Mouse (Mus musculus) cerebellum, adult 11 months (tissue): ENCODE measurements around the gene E430018J23Rik.
"Not testable (repeated sequence)": the region's sequence is repeated elsewhere in the genome, so short reads cannot be mapped to it uniquely, and the experiment has no call there.

Experiments
- DNase-seq: peaks from one replicate; pipeline ENCODE4 v3.0.0; 2022

E430018J23Rik gene

DNA sequence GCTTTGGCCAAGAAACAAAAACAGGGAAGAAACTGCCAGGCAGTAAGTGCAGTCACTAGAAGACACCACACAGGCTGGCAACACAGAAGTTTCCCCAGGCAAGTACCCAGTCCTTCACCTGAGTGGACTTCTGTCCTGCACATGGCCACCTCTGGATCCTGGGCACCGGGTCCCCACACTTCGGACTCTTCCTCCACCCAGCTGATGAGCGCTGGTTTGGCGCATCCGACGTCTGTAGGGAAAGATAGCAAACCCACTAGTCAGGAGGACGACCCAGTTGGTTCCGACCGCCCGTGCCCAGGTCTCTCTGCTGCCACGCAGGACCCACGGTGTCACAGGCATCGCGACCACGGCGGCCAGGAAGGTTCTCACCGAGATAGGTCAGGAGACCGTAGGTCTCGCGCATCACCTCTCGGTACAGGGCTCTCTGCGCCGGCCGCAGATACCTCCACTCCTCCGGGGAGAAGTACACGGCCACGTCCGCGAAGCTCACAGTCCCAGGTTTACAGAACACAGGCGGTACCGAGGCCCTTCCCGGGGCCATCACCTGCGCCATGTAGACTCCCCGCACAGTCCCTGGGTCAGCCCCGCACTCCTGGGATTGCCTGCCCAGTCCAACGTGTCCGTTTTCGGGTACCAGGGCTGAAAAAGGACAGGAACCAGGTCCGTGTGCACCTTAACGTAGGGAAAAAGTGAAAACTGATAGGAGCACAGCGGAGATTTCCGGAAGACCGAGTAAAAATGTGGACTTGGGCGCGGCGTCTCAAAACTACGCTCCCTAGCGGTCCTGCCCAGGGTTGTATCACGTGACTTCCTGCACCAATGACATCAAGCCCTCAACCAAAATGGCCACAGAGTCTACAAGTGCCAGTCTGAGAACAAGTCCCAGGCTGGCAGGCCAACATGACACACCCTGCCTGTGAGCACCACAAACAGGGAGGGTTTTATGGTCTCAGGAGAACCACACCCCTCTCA is 17.9 kb downstream of the E430018J23Rik start, which contains the start of gene Zfp747:
Zfp747 (minus strand) TSS at position 780 of the 975 bp plus-strand sequence.
- DNase-seq, result peak; percentile 93

DNA sequence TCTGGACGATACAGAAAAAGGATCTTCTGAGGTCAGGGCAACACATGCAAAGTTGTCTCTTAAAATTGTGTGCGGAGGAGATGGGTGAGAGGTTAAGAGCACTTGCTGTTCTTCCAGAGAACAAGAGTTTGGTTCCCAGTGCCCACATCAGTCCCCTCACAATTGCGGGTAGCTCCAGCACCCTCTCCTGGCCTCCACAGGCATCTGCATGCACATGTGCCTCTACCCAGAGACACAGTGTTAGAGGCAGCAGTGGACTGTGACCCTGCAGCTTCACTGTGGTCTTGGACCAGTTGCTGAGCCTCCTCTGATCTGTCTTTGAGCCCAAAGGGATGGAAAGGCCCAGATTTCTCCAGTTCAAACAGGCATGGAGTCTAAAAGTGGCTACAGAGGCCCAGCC is 21.6 kb downstream of the E430018J23Rik start:
- DNase-seq, result not testable (repeated sequence)

DNA sequence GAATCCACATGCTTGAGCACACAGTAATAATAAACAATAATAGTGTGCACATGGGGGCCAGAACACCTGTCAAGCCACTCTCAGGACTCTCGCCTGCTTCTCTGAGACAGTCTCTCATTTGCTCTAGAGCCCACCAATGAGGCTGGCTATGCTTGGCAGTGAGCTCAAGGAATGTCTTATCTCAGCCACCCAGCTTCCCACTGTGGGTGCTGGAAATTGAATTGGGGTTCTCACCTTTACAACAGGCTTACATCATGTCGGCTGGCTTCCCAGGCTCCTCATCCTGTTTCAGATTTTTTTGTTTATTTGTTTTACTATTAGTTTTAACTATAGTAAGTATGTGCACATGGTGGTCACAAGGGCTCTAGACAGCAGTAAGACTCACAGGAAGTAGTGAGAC is 22.2 kb downstream of the E430018J23Rik start:
- DNase-seq, result no peak

DNA sequence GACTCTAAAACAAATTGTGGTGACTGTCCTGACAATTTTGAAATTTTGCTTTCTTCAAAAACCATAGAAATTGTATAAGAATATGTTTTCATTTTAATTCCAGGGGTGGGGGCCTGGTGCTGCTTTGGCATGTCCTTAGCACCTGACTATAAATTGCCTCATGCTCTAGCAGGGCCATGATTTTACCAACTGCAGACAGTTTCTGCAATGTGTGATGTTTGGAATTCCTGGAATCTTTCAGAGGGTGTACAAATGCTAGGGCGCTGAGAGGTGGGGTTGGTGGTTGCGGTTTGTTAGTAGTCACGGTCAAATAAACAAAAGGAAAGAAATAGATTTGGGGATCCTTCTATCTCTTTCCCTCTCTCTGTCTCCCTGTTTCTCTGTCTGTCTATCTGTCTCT is 27.2 kb downstream of the E430018J23Rik start:
- DNase-seq, result no peak

DNA sequence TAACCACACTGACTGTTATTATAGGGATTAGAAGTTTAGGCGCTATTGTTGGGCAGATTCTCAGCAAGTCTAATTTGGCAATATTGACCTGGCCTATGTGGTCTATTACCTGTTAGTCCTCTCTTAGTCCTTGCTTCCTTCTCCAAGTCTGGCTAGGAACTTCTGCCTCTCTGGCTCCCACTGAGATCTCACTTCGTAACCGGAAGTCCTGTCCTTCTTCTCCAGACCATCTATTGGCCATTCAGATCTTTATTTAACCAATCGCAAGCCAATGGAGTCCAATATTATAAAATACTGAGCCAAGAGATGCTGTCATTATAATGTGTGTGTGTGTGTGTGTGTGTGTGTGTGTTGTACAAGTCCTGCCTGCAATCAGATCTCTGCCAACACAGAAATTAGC is 29.3 kb downstream of the E430018J23Rik start:
- peak; percentile 42 for DNase-seq

DNA sequence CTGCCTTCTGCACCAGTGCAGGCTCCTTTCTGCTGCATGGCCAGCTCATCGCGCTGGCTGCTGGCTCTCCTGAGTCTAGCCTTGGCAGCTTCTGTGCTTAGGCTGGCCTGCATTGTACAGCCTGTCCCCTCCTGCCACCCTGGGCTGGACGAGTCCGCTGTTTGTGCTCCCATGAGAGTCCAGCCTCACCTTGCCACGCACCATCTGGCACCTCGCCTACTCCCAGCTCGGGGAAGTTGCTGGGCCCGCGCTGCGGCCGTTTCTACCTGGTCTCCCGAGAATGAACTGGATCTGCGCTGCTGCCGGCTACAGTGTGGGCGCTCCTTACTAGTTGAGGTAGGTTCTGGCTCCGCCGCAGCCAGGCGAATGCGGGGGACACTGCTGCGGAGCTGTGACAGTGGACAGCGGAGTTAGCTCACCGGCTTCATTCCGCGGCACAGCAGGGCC is 29.9 kb downstream of the E430018J23Rik start:
- peak; percentile 64 for DNase-seq

DNA sequence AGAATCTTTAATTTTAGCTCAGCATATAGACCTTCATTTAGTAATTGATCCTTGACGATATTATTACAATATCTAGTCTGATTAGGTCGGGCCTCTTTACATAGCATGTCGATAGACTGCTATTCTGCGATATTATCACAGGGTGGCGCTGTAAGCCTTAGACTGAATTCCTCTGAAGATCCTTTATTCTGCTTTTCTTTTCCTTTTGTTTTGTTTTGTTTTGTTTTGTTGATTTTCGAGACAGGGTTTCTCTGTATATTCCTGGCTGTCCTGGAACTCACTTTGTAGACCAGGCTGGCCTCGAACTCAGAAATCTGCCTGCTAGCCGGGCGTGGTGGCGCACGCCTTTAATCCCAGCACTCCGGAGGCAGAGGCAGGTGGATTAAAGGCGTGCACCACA is 31.0 kb downstream of the E430018J23Rik start:
- DNase-seq, result not testable (repeated sequence)

DNA sequence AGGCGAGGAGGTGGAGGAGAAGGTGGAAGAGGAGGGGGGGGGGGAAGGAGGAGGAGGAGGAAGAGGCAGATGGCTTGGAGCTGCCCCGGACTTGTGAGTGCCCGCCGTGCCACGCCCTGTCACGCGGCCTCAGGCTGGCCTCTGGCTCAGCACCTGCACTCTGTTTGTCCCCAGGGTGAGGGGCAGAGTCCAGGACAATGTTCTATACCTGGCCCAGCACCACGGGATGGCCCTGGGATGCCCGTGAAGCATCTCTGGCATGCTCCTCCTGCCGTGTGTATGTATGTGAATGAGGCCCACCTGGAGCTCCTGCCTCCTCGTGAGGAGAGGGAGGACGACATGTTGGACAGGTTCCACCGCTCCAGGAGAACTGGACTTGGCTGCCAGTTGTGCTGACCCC is 32.0 kb downstream of the E430018J23Rik start:
- DNase-seq, result no peak

DNA sequence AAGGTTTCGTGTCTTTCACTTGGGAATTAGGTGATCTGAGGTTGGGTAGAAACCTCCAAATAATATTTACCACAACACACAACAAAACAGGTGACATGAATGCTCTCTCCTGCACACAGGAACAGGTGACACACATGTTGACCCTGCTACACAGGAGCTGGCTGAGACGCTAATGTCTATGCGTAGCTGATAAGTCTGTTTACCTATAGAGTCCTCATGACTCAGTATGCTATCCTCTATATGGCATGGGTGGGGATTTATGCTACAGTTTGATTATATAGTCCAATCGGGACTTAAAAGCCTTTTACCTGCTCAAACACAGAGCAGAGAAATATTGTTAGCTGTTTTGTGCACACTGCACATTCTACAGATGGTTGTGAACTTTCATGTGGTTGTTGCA is 33.2 kb downstream of the E430018J23Rik start:
- DNase-seq, result no peak

DNA sequence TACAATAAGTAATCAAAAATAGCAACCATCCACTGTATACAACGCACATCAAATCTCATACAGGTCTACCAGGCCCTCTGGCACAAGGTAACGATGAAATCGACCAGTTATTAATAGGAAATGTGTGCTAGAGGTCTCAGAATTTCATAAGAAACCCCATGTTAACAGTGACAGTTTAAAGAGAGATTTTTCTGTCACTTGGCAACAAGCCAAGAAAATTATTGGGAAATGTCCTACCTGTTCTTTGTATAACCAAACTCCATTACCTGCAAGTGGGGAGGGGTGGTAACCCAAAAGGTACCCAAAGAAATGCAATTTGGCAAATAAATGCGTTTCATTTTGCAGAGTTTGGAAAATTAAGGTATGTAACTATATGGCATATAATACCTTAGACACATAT is 35.0 kb downstream of the E430018J23Rik start:
- no peak for DNase-seq

DNA sequence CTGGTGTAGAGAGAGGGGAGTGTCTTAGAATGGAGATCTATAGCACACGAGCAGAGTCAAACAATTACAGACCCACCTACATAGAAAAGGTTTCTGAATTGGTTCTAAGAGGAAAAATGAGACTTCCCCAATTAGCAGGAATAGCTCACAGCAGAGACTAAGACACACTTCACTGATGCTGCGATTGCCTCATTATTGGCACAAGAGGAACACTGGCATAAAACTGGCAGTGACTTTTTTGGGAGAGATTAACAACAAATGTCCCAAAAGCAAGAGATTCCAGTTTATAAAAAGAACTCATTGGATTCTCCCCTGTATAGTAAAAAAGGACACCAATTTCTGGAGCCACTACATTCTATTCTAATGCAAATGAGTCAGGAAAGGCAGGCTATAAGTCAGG is 35.6 kb downstream of the E430018J23Rik start:
- DNase-seq, result no peak

DNA sequence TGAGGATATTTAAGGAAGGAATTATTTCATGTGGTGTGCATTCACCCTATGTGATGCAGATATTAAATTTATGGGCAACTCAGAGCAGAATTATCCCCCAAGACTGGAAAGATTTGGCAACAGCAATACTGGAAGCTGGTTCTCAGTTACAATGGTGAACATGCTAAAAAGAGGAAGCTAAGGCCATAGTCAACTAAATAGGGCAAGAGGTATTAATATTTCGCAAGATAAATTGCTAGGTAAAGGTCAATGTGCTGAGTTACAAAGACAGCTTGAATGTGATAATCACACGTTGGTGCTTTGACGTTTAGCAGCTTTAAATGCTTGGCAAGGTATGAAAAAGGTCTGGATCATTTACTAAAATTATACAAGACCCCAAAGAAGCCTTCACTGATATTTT is 37.6 kb downstream of the E430018J23Rik start:
- no peak for DNase-seq

DNA sequence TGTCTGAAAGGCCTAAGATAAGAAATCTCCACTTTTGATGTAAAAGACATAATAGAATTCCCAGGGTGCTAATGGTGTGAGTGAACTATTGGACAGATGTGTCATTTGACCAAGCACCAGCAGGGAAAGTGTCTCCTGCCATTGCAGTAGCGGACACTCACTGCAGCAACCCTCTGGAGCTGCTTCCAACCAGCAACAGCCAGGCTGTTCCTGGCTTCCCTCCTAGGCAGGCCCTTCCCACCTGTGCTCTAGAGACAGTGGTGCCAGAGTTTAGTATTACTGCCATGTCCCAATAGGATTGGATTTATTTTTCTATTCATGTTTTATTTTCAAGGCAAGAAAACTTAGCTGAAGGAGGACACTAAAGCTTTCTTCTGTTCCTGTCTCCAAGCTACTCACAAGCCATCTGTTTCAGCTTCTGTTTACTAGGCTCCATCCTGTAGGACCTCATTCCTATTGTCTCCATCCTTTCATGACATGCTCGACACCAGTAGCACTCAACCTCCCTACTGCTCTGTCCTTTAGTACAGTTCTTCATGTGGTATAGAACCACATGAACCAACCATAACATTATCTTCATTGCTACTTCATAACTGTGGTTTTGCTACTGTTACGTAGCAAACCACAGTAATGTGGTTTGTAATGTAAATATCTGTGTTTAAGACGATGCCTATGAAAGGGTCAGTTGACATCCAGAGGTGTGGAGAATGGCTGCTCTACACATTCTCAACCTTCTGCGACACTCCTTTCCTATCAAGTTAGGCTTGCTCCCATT is 42.0 kb downstream of the E430018J23Rik start:
- DNase-seq, result no peak

DNA sequence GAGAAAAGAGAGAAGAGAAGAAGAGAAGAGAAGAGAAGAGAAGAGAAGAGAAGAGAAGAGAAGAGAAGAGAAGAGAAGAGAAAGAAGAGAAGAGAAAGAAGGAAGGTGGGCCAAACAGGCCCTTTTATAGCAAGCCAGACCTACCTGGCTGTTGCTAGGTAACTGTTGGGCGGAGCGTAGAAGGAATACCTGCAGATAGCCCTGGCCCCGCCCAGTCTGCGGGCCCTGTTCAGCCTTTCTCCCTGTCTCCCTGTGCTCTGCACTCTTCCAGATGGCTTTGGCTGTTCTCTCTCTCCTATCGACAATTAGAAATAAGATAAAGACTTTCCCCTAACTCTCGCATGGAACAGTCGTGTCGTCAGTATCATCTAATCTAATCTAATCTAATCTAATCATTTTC is 46.8 kb downstream of the E430018J23Rik start:
- peak; percentile 24 for DNase-seq

DNA sequence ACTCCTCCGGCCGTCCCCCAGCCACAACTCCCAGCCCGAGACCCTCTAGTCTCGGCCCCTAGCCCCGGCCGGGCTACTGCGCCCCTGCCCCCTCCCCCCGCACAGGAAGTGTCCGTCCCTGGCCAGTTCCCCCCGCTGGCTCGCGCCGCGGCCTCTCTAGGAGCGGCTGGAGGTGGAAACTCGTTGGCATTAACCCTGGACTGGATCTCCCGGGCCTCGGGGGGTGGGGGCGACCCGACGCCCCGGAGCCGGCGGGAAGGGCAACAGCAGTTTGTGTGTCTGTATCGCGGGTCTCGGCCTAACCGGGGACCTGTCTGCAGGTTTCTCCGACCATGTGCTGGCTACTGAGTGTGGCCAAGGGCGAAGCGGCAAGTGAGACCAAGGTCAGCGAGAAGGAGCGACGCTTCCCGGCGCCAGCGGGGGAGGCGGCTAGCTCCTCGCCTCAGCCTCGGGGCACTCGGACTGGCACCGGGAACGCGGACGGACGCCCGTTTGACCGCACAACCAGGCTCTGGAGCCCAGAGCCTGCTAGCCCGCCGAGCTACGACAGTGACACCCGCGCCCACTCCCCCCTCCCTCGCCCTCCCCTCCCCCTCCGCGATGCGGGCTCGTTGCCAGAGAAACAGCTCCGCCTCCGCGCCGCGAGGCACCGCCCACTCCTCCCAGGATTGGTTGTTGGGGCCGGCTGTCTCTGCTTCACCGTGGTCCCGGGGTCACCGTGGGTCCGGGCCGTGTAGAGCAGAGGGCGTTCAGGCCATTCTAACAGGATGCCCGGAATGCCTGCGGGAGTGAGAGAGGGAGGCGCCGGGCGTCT is 47.7 kb downstream of the E430018J23Rik start, which contains the start of gene Zfp768:
Zfp768 (minus strand) TSS at position 78 of the 814 bp plus-strand sequence.
- peak; percentile 92 for DNase-seq

DNA sequence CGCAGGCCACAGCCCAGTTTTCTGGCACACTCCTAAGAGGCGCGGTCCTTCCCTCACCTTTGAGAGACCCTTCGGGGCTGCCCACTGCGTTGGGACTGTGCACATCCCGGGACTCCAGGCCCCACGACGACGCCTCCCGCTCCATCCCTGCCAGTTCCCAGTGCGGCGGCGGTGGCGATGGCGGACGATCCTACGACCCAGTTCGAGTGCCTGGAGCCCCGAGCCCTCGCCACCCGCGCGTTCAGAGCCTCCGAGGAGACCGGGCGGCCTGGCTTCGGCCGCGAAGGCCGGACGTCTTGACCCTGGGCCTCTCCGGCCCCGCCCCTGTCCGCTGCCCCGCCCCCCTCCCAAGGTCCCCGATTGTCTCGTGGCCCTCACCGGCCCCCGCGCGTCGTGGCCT is 48.3 kb downstream of the E430018J23Rik start:
- no peak for DNase-seq

DNA sequence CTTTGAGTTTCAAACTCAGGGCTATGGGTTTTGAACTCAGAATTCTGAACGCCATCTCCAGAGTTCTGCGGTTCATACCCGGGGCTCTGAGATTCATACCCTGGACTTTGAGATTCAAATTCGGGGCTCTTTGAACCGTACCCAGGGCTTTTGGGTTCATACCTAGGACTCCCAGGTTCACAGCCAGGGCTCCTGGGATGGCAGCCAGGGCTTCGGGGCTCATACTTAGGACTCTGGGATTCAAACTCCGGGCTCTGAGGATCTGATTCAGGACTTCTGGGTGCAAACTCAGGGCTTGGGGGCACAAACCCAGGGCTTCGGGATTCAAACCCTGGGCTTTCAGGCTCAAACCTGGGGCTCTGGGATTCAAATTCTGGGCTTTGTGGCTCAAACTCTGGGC is 49.1 kb downstream of the E430018J23Rik start:
- peak; percentile 27 for DNase-seq

DNA sequence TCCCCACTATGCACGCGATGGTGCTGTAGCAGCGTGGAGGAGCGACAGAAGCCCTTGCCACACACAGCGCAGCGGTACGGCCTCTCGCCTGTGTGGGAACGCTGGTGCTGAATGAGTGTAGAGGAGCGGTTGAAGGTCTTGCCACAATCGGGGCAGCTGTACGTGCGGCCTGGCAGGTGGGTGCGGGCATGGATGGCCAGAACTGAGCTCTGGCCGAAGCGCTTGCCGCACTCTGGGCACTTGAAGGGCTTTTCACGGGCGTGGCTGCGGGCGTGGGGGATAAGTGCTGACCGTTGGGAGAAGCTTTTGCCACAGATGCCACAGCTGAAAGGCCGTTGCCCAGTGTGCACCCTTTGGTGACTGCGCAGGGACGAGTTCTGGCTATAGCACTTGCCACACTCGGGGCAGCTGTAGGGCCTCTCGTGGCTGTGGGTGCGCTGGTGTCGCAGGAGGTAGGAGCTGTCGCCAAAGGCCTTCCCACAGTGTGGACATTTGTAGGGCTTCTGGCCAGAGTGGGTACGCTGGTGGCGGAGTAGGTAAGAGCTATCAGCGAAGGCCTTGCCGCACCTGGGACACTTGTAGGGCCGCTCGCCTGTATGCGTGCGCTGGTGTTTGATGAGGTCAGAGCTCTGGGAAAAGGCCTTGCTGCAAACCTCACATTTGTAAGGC is 49.9 kb downstream of the E430018J23Rik start:
- peak; percentile 27 for DNase-seq

DNA sequence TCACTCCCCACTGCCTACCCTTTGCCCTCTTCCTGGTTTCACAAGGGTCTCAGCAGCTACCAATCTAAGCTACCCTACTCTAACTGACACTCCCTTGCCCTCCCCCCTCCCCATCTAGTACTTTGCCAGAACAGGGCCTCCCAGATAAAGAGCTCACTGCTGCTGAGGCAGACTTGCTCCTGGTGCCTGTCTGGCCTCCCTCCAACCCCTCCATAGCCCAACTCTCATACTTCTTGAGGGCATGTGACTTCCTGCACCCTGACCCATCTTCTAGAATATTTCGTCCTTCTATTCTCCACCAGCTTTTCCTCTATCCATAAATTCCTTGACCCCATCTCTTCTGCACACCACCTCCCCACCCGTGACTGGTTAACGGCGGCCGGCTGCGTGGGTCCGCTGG is 50.5 kb downstream of the E430018J23Rik start:
- no peak for DNase-seq

DNA sequence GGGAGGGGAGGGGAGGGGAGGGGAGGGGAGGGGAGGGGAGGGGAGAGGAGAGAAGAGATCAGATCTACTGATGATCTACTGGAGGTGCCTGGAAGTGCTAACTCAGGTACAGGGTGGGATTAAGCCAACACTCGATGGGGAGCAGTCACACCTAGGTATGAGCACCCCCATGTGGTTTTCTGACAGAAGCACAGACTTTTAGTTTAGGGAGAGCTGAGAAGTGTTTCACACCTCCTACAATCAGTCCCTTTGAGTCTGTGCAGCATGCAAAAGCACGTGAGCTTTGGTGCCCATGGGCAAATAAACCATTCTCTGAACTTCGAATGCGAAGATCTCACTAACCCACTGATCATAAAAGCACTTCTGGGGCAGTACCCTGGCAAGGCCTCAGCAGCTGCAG is 51.1 kb downstream of the E430018J23Rik start:
- no peak for DNase-seq

DNA sequence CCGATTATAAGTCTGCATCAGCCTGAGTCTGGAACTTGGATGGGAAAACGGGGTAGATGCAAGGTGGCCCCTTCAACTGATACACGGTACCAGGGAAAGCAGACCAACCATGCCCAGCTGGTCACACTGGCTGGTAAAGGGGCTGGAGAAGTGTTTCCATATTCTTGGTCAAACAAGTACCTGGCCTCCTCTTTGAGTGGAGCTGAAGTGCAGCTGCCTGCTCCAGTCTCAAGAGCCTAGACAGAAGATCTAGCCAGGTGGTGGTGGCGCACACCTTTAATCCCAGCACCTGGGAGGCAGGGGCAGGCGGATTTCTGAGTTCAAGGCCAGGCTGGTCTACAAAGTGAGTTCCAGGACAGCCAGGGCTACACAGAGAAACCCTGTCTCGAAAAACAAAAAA is 51.6 kb downstream of the E430018J23Rik start:
- DNase-seq, result not testable (repeated sequence)

DNA sequence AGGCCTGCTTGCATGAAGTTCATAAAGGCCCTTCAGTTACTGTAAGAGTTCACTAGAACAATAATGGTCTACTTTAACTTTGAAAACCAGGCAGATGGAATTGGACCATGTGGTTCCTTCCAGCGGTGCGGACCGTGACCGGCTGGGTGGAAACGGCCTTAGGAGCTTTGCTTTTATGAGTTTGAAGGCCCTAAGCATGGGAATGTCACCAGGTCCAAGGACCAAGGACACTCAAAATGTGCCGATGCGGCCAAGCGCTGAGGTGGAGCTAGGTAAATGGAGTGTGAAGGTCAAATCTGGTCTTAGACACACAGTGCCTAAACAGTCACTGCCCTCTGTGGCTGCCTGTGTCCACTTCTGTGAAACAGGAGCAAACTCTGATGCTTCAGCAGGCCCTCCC is 52.1 kb downstream of the E430018J23Rik start:
- DNase-seq, result no peak
